Mouse (Mus musculus): ENCODE results near the gene Irak1. TPM values are rescaled to one million over a fixed set of nuclear protein-coding genes. Genes with fewer than 3 reads are reported as not detected.

The Irak1 gene
- 159 and 239 TPM in 2 replicates for polyA plus RNA-seq (2012; rRNA removed)

DNA sequence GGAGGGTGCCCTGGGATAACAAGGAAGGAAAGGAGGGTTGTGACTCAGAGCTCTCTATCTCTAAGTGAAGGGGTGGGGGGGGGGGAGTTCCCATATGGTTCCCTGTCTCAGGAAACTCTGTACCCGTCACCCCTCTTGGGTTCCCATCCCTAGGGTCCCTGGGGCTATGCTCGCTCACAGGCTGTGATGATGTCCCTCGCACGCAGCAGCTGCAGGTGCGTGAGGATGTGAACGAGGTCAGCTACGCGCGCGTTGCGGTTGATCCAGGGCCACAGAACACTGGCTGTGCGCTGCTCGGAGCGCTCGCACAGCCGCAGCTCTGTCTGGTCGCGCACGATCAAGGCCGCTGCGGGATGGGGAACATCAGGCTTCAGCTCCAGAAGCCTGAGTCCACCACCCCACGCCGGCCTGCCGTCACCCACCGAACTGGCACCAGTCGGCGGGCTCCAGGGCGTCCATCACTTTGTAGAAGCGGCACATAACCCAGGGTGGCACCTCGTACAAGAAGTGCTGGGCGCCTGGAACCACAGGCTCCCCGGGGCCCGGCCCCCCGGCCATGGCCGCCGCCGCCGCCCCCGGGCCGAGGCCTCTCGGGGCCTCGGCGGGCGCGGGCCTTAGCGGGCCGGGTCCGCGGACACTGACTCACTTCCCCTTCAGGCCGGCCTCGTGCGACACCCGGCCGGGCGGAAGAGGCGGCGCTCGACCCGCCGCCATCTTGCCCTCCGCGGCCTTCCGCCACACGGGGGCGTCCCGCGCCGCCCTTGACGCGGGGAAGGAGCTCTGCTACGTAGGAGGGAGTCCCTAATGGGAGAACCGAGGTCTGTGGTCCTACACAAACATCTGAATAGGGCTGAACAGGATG is at the start of gene Irak1:
Gene Irak1 (minus strand): TSS at position 731 of the 862 bp plus-strand sequence.
- Histone ChIP-seq H3K36me3 (ENCODE audit: control insufficient read depth, insufficient read depth, low read length) (peaks cover 7% of the 10 kb centered on the region; the same call in 1 of the 2 replicates), H3K27me3 (ENCODE audit: control insufficient read depth, insufficient read depth, low read length) (no peaks in the 10 kb centered on the region), H3K27ac (ENCODE audit: insufficient read depth, low read length) (peak within 1 kb of the TSS; percentile 88), H3K4me1 (ENCODE audit: control insufficient read depth, insufficient read depth, insufficient read length) (peaks cover 8% of the 10 kb centered on the region; the same call in 1 of the 2 replicates), H3K4me3 (ENCODE audit: extremely low read depth, insufficient read depth, insufficient read length) (peak within 1 kb of the TSS; percentile 62)
- peak; percentile 59 to 77 for DNase-seq (ENCODE audit: low read depth in 1 of 2, low spot score in 2 of 2)
- peak; percentile 14; the same call in 1 of the 2 replicates for TF ChIP-seq POLR2A (IDR thresholded peaks at IDR 0.05; ENCODE audit: low read depth, low read length)
- peak; percentile 52; the same call in 1 of the 2 replicates for TF ChIP-seq CTCF (IDR thresholded peaks at IDR 0.05; ENCODE audit: extremely low read depth, insufficient read depth, insufficient read length, insufficient replicate concordance)
- 25% methylated on average over 72 of the region's 72 CpGs for WGBS

DNA sequence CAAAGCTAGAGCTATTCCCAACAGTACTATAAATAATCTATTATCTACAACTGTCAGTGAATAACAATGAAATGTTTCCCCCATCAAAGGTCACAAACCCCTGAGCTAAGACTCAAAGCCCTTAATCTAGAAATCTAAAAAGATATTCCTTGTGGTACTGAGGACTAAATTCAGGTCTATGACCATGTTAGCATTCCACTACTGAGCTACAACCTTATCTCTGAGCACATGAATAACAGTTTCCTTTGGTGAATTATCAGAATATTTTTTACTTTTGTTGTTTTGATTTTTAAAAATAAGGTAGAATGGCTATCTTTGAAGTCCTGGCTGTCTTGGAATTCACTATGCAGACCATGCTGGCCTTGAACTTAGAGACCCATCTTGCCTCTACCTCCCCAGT is 47.1 kb upstream of the Irak1 start:
- Histone ChIP-seq H3K4me1 (ENCODE audit: control insufficient read depth, insufficient read depth, insufficient read length) (no peaks in the 10 kb centered on the region), H3K36me3 (ENCODE audit: control insufficient read depth, insufficient read depth, low read length) (no peaks in the 10 kb centered on the region), H3K27ac (ENCODE audit: insufficient read depth, low read length) (no peak overlapping the region), H3K27me3 (ENCODE audit: control insufficient read depth, insufficient read depth, low read length) (no peaks in the 10 kb centered on the region), H3K4me3 (ENCODE audit: extremely low read depth, insufficient read depth, insufficient read length) (no peak overlapping the region)
- no peak for DNase-seq (ENCODE audit: low read depth in 1 of 2, low spot score in 2 of 2)
- TF ChIP-seq POLR2A (IDR thresholded peaks at IDR 0.05; ENCODE audit: low read depth, low read length) = no peak
- TF ChIP-seq CTCF (IDR thresholded peaks at IDR 0.05; ENCODE audit: extremely low read depth, insufficient read depth, insufficient read length, insufficient replicate concordance) = no peak

DNA sequence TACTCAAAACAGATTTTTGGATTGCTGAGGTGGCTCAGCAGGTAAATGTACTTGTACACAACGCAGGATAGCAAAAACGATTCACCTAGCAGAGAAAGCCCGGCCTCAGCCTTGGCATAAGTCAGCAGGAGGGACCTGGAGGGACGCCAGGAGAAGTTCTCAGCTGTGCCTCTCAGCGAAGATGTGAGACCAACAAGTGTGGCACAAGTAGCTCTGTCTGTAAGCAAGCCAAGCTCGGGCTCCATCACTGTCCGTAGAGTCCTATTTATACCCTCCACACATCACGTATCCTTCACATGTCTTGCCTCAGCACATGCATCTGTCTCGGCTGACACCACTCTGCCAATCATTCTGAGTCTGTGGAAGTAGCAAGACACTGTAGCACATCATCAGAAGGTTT is 44.2 kb upstream of the Irak1 start:
- Histone ChIP-seq H3K27ac (ENCODE audit: insufficient read depth, low read length) (no peak overlapping the region), H3K36me3 (ENCODE audit: control insufficient read depth, insufficient read depth, low read length) (no peaks in the 10 kb centered on the region), H3K4me1 (ENCODE audit: control insufficient read depth, insufficient read depth, insufficient read length) (no peaks in the 10 kb centered on the region), H3K27me3 (ENCODE audit: control insufficient read depth, insufficient read depth, low read length) (no peaks in the 10 kb centered on the region), H3K4me3 (ENCODE audit: extremely low read depth, insufficient read depth, insufficient read length) (no peak overlapping the region)
- TF ChIP-seq POLR2A (IDR thresholded peaks at IDR 0.05; ENCODE audit: low read depth, low read length) (no peak), CTCF (IDR thresholded peaks at IDR 0.05; ENCODE audit: extremely low read depth, insufficient read depth, insufficient read length, insufficient replicate concordance) (no peak)
- 81% methylated on average over 9 of the region's 9 CpGs for WGBS
- no peak for DNase-seq (ENCODE audit: low read depth in 1 of 2, low spot score in 2 of 2)

DNA sequence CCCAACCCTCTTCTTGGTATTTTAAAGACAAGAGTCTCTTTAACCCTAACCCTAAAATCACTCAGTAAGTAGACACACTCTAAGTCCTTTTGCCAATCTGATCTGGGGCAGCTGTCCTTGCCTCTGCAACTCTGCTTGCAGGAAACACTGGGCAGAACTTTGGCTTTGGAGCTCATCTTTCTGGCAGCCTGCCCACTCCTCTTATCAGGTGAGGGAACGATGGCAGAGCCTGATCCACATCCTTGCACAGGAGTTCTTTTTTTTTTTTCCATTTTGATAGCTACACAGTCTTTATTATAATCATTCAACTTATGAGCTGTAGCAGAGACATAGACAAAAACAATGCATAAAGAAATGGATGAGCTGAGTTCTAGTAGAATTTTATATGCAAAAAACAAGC is 21.4 kb upstream of the Irak1 start:
- Histone ChIP-seq H3K27ac (ENCODE audit: insufficient read depth, low read length) (no peak overlapping the region), H3K36me3 (ENCODE audit: control insufficient read depth, insufficient read depth, low read length) (no peaks in the 10 kb centered on the region), H3K4me3 (ENCODE audit: extremely low read depth, insufficient read depth, insufficient read length) (no peak overlapping the region), H3K4me1 (ENCODE audit: control insufficient read depth, insufficient read depth, insufficient read length) (no peaks in the 10 kb centered on the region), H3K27me3 (ENCODE audit: control insufficient read depth, insufficient read depth, low read length) (no peaks in the 10 kb centered on the region)
- WGBS = 63% methylated on average over 1 of the region's 1 CpGs
- TF ChIP-seq POLR2A (IDR thresholded peaks at IDR 0.05; ENCODE audit: low read depth, low read length) (no peak), CTCF (IDR thresholded peaks at IDR 0.05; ENCODE audit: extremely low read depth, insufficient read depth, insufficient read length, insufficient replicate concordance) (no peak)
- no peak for DNase-seq (ENCODE audit: low read depth in 1 of 2, low spot score in 2 of 2)

DNA sequence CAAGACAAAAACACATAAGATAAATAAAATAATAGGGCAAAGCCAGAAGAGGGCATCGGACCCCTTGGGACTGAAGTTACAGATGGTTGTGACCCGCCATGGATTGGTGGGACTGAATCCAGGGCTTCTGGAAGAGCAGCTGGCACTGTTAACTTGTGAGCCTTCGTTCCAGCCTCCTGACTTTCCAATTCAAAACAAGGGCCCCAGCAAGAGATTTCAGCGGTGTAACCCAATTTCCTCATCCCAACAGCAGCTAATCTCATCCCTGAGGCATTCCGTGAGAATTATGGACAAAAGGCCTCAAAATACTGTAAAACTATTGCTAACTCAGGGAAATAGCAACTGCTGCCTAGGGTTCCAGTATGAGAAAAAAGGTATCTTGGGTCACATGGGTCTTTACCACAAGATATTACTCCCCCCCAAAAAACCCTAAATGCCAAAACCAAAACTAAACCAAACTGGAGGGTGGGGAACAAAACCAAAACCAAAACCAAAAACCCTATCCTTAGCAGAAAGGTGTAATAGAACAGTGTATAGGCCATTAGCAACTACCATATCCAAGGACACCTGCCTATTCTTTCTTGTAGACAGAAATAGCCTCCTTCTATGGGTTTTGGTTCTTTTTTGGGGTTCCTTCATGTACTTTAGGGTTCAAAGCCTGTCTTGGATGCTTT is 14.1 kb upstream of the Irak1 start:
- Histone ChIP-seq H3K27me3 (ENCODE audit: control insufficient read depth, insufficient read depth, low read length) (no peaks in the 10 kb centered on the region), H3K4me1 (ENCODE audit: control insufficient read depth, insufficient read depth, insufficient read length) (0 out of 2 replicates have a peak, but pooled peaks cover 2% of the 10 kb centered on the region), H3K36me3 (ENCODE audit: control insufficient read depth, insufficient read depth, low read length) (peaks cover 10% of the 10 kb centered on the region), H3K4me3 (ENCODE audit: extremely low read depth, insufficient read depth, insufficient read length) (no peak overlapping the region), H3K27ac (ENCODE audit: insufficient read depth, low read length) (no peak overlapping the region)
- TF ChIP-seq CTCF (IDR thresholded peaks at IDR 0.05; ENCODE audit: extremely low read depth, insufficient read depth, insufficient read length, insufficient replicate concordance) (no peak), POLR2A (IDR thresholded peaks at IDR 0.05; ENCODE audit: low read depth, low read length) (no peak)
- DNase-seq (ENCODE audit: low read depth in 1 of 2, low spot score in 2 of 2) = no peak
- WGBS = 87% methylated on average over 5 of the region's 5 CpGs

DNA sequence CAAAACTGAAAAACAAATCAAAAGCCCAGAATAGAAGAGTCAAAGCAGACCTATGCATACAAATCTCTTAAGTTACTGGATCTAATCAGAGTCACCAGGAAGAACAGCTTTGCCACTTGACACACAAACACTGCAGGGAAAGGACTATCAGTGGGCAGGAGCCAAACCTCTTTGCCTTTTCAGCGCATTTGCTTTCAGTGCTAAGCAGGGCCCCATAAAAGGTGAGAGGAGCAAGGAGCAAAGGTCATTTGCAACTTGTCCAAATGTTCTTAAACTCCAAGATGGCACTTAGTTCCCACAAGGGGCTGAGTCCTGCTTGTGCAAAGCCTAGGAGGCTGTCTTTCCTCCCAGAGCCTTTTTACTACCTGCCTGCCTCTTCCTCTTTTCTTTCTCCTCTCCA is 6.3 kb upstream of the Irak1 start:
- no peak overlapping the region for H3K27ac ChIP-seq (ENCODE audit: insufficient read depth, low read length)
- no peak overlapping the region for H3K4me3 ChIP-seq (ENCODE audit: extremely low read depth, insufficient read depth, insufficient read length)
- TF ChIP-seq POLR2A (IDR thresholded peaks at IDR 0.05; ENCODE audit: low read depth, low read length) = no peak
- no peak for TF ChIP-seq CTCF (IDR thresholded peaks at IDR 0.05; ENCODE audit: extremely low read depth, insufficient read depth, insufficient read length, insufficient replicate concordance)
- H3K36me3 ChIP-seq (ENCODE audit: control insufficient read depth, insufficient read depth, low read length) = peaks cover 2% of the 10 kb centered on the region; the same call in 1 of the 2 replicates
- 86% methylated on average over 1 of the region's 1 CpGs for WGBS
- no peak for DNase-seq (ENCODE audit: low read depth in 1 of 2, low spot score in 2 of 2)
- H3K27me3 ChIP-seq (ENCODE audit: control insufficient read depth, insufficient read depth, low read length) = no peaks in the 10 kb centered on the region
- H3K4me1 ChIP-seq (ENCODE audit: control insufficient read depth, insufficient read depth, insufficient read length) = no peaks in the 10 kb centered on the region

All from spleen, adult 2 months (tissue).